Mouse (Mus musculus): ENCODE data around the gene Klf16.

The Klf16 gene

GRCm38 (mm10) chr10:80575925-80576324, 1.2 kb downstream of the Klf16 start:
- no peak for DNase-seq (ENCODE audit: low read depth, low spot score)

- DNase-seq (ENCODE audit: low read depth, low spot score), result no peak
Observed at GRCm38 (mm10) chr10:80574896-80575295, 2.2 kb downstream of the Klf16 start.

GRCm38 (mm10) chr10:80573944-80574343, 3.2 kb downstream of the Klf16 start:
- peak; percentile 85 for DNase-seq (ENCODE audit: low read depth, low spot score)

- no peak for DNase-seq (ENCODE audit: low read depth, low spot score)
Observed at GRCm38 (mm10) chr10:80572477-80572876, 4.6 kb downstream of the Klf16 start.

DNA sequence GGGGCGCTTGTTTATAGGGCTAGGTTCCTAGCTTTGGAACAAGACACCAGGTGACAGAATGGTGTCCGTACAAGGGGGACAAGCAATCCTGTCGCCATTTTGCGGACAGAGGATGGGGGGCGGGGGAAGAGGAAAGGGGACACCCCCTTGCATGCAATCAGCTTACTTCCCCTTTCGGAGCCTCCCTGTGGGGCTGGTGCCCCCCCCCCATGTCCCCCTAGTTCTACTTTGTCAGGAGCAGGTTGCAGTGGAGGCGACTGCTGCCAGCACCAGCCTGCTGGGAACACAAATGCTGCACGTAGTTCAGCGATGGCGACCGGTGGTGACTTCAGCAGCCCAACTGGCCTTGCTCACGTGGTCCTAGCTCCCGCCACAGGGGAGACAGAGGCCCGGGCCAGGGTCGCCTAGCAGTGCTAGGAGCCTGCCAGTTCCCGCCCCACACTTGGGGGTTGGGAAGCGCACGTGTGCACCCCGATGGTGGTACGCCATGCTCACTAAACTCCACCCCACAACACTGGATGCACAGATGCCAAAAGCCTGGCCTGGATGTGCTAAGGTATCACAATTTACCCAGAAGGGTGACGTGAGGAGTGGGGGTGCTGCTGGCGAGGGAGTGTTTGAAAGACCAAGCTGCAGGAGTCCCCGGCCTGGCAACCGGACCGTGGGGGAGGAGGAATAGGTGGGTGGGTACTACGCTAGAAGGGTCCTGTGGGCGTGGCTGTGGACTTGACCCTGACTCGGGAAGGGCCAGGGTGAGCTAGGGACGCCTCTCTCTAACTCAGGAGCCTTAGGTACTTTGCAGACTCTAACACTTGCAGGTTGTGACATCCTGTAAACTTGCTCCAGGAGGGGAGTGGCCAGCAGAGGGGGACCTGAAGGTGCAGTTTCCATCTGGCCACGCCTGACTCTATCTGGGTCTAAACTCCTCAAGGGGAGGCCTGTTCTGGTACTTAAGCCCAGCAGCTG, 6.0 kb downstream of the Klf16 start:
- DNase-seq (ENCODE audit: low read depth, low spot score), result no peak

DNA sequence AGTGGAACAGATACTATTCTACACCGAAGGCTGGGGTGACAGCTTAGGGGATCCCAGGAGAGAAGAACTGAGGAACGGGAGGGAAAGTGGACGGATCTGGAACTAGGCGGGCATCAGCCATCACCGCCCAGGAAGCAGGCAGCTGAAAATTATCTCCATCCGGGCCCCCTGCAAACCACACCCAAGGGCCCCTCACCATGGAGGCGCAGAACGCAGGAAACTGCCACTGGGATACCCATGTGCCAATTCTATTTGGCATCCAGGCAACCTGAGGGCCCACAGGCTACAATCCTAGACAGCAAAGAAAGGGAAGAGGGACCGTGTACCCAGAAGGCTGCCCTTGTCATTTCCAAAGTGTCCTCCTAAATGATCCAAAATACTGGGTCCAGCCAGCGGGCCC, 6.7 kb downstream of the Klf16 start:
- no peak for DNase-seq (ENCODE audit: low read depth, low spot score)

- no peak for DNase-seq (ENCODE audit: low read depth, low spot score)
Observed at GRCm38 (mm10) chr10:80569664-80570066, 7.5 kb downstream of the Klf16 start.

DNA sequence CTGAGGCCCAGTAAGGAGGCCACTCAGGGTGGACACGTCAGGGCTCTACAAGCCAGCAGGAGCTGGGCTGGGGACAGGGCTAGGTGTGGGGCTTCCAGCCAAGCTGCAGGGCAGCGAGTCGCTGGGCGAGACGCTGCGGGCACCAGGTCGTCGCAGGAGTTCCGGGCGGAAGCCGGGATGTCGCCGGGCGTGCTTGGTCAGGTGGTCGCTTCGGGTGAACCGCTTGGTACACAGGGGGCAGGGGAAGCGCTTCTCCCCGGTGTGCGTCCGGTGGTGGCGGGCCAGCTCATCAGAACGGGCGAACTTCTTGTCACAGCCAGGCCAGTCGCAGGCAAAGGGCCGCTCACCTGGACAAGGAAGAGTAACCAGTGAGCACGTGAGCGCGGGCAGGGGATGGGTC, 8.2 kb downstream of the Klf16 start:
- DNase-seq (ENCODE audit: low read depth, low spot score), result no peak

GRCm38 (mm10) chr10:80566375-80567092, 10.6 kb downstream of the Klf16 start:
- DNase-seq (ENCODE audit: low read depth, low spot score), result peak; percentile 77

DNA sequence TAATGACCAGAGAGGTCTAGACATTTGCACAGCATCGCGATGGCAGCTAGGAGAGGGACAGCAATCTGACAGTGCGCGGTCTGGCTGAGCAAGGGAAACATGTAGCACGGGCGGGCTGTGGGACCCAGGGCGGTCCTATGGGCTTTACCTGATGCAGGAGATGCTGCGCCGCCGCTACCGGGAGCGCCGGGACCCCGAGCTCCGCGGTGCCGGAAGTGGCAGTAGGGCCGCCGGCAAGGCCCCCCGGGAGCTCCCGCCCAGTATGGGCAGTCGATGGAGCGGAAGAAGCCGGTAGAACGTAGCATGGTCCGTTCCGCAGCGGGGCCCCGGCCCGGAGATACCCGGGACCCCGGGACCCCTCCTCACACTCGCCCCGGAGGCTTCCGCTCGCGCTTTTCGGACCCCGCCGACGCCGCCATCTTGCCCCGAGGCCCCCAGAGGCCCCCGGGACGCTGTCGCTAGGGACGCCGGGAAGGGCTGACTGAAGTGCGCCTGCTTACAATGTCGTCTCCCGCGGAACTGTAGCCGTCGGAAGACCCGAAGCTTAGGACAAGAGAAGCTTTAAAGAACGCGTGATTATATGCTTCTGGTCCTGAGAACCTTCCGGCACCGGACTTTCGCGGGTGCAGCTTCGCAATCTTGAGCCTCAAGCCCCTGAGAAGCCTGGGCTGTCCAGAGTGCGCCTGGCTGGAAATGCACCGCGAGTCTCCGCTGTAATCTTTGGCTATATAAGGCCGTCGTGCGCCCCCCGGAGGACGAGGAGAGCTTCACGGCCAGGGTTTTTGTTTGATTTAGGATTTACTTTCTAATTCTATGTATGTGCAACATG, 15.8 kb downstream of the Klf16 start, which contains the start of gene Rexo1:
Rexo1 (minus strand) TSS at position 445 of the 829 bp plus-strand sequence.
- DNase-seq (ENCODE audit: low read depth, low spot score), result peak; percentile 95

GRCm38 (mm10) chr10:80560621-80561020, 16.5 kb downstream of the Klf16 start:
- no peak for DNase-seq (ENCODE audit: low read depth, low spot score)

DNA sequence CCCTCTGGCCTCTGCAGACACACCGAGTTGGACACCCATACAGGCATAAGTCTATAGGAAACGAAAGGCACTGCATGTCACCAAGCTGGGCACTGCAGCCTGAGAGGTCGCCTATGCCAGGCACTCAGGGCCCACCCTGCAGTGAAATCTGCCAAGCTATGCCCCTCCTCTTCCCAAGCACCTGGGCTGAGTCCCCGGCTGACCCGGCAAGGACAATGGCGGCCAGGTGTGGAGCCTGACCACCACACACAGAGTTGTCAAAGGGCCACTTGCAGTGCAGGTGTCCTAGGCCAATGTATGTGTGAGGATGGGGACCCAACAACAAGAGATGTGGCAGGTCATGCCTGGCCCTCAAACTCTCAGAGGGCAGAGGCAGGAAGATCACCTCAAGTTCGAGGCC, 17.7 kb downstream of the Klf16 start:
- DNase-seq (ENCODE audit: low read depth, low spot score), result no peak

DNA sequence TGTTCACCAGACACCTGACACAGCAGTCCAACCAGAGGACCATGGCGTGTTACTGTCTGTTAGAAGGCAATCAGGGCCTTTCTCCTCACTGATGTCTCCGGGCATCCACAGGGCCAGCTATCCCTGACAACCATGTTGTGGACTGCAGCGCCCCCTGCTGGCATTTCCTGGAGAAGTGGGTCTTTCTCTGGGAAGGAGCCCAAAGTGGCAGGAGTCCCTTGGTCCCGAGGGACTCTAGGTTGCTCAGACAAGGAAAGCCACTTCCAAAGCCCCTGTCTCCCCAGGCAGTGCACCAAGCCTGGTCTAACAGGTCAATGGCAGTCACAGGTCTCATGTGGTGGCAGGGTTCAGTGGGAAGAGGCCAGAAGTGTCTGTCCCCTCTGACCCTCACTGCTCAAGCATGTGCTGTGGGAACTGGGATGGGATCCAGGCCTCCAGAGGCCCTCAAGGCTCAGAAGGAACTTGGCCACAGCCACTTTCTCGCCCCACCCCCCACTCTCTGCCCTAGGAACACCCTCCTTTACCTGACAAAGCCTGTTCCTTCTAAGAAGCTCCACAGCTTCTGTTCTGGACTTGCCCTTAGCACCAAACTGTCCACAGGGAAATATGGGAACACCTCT, 19.7 kb downstream of the Klf16 start:
- no peak for DNase-seq (ENCODE audit: low read depth, low spot score)

DNA sequence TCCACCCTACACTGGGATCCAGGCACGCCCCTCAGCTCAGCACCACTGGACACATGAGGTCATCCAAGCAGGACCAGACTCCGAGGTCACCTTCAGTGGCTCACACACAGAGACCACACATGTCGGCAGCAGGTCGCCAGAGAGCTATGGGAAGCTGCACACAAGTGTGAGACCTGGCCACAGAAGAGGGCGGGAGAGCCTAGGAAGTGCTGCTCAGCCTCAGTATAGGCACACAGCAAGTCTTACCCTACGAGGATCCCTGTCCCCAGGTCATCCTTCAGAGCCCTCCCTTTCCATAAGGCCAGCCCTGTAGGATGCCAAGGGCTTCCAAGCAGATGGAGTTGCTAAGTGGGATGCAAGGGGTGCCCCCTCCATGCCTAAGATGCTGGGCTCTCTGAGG, 23.1 kb downstream of the Klf16 start:
- no peak for DNase-seq (ENCODE audit: low read depth, low spot score)

DNA sequence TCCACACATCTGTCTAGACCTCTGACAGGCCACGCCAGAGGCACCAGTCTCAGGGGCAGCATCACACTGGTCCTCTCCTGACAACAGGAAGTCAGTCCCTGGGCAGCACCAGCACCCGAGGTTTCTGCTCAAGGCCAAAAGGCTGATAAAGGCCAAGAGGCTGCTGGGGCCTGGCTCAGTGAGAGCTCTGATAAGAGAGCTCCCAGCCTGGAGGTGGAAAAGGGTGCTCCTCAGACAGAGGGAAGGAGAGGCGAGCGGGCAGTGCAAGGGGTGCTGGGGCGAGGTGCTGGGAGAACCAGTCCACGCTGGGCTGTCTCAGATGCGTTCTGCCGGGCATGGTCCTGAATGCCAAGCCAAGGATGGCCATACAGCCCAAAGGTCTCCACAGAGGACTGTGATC, 23.5 kb downstream of the Klf16 start:
- DNase-seq (ENCODE audit: low read depth, low spot score), result no peak

- DNase-seq (ENCODE audit: low read depth, low spot score), result no peak
Observed at GRCm38 (mm10) chr10:80552364-80552763, 24.8 kb downstream of the Klf16 start.

GRCm38 (mm10) chr10:80549279-80549678, 27.8 kb downstream of the Klf16 start:
- no peak for DNase-seq (ENCODE audit: low read depth, low spot score)

- DNase-seq (ENCODE audit: low read depth, low spot score), result no peak
Observed at GRCm38 (mm10) chr10:80548428-80549006, 28.6 kb downstream of the Klf16 start.

DNA sequence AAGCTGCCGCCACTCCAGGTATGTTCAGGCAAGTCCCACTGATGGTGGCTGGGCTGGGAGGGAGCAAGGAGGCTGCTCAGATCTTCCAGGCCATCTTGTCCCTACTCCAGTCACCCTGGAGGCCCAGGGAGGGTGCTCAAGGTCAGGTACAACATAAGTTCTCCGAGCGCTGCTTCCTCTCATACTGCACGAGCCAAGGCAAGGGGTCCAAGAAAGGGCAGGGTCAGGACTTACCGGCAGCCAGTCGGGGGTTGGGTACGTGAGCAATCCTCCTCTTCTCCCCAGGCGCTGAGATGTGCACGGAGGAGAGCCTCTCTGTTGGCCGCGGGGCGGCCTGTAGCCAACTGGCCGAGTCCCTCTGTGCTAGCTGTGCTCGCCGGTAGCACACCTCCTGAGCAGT, 29.6 kb downstream of the Klf16 start:
- DNase-seq (ENCODE audit: low read depth, low spot score), result no peak

- no peak for DNase-seq (ENCODE audit: low read depth, low spot score)
Observed at GRCm38 (mm10) chr10:80546945-80547344, 30.2 kb downstream of the Klf16 start.

GRCm38 (mm10) chr10:80545590-80545989, 31.5 kb downstream of the Klf16 start:
- DNase-seq (ENCODE audit: low read depth, low spot score), result no peak

Measured in telencephalon, adult 2 months (tissue).